Mouse (Mus musculus) lung, postnatal 0 days (tissue): ENCODE results near the gene Stk11ip.

Source experiments
- CTCF ChIP-seq: IDR thresholded peaks from 2 replicates; pipeline ENCODE4 v1.5.1; 2016; ENCODE audit warnings: antibody characterized with exemption, mild to moderate bottlenecking
- EP300 ChIP-seq: IDR thresholded peaks from 2 replicates; pipeline ENCODE4 v1.6.1; 2016; ENCODE audit warnings: antibody characterized with exemption, mild to moderate bottlenecking, control low read depth

GRCm38 (mm10) chr1:75538597-75539190, 17.4 kb downstream of the Stk11ip start:
- TF ChIP-seq CTCF (no peak), EP300 (no peak)
